Mouse (Mus musculus) neural tube, embryonic 11.5 days (tissue): ENCODE data around the gene Evpl. TPM values are rescaled to one million over a fixed set of nuclear protein-coding genes. Genes with fewer than 3 reads are reported as not detected.

Source experiments
- ATAC-seq: fragments of 200-750 bp; cut with Nextera tagmentation; 2 replicates; pipeline ENCODE4 v1.8.0; 2017; ENCODE audit warnings: moderate number of reproducible peaks, mild to moderate bottlenecking, moderate TSS enrichment, moderate library complexity; ENCODE audit not compliant: insufficient read depth, low FRiP score, low TSS enrichment
- DNase-seq: peaks from one replicate; pipeline ENCODE4 v3.0.0-alpha.2; 2015; ENCODE audit warnings: low spot score
- H3K27ac ChIP-seq: fragments of 300-500 bp; sonication (generic); 2 replicates; pipeline ENCODE4 v1.5.1; 2014; ENCODE audit warnings: low read depth, mild to moderate bottlenecking, low read length
- H3K27me3 ChIP-seq: fragments of 300-500 bp; sonication (generic); 2 replicates; pipeline ENCODE4 v1.6.1; 2014; ENCODE audit warnings: mild to moderate bottlenecking, low read length, mixed read lengths; ENCODE audit not compliant: control insufficient read depth, insufficient read depth
- H3K36me3 ChIP-seq: fragments of 300-500 bp; sonication (generic); 2 replicates; pipeline ENCODE4 v1.6.1; 2014; ENCODE audit warnings: mild to moderate bottlenecking, low read length, moderate library complexity, mixed read lengths; ENCODE audit not compliant: control insufficient read depth, insufficient read depth
- H3K4me1 ChIP-seq: fragments of 300-500 bp; sonication (generic); 2 replicates; pipeline ENCODE4 v1.6.1; 2014; ENCODE audit warnings: low read length, mixed read lengths; ENCODE audit not compliant: control insufficient read depth, insufficient read depth
- H3K4me2 ChIP-seq: fragments of 300-500 bp; sonication (generic); 2 replicates; pipeline ENCODE4 v1.6.1; 2014; ENCODE audit warnings: low read depth, mild to moderate bottlenecking, moderate library complexity
- H3K4me3 ChIP-seq: fragments of 300-500 bp; sonication (generic); 2 replicates; pipeline ENCODE4 v1.5.1; 2014; ENCODE audit warnings: low read depth, low read length
- H3K9ac ChIP-seq: fragments of 300-500 bp; sonication (generic); 2 replicates; pipeline ENCODE4 v1.6.1; 2014; ENCODE audit warnings: mild to moderate bottlenecking, low read length
- H3K9me3 ChIP-seq: fragments of 300-500 bp; sonication (generic); 2 replicates; pipeline ENCODE4 v1.6.1; 2016; ENCODE audit warnings: low read length; ENCODE audit not compliant: control insufficient read depth
- WGBS: fragments of 180-500 bp; shearing (Covaris S2); extraction: QIAGEN DNeasy Blood & Tissue Kit; methylation state at CpG from one replicate; pipeline ENCODE4 v1.1.7; 2014; 5-methylcytosine and 5-hydroxymethylcytosine counted together
- polyA plus RNA-seq: library from polyadenylated mRNA; unstranded; fragments of >200 nt; fragmentation: Nextera tagmentation; extraction: Ambion mirVana; gene quantifications from 2 replicates; pipeline ENCODE4 v1.2.1, GENCODE M21; 2014

The Evpl gene
- polyA plus RNA-seq, 1 experiment from 2014 or later: 0.90 TPM

GRCm38 (mm10) chr11:116265352-116265751 is 27.5 kb upstream of the Evpl start:
- DNase-seq (no peak), ATAC-seq (no peak)
- H3K27ac ChIP-seq: no peak overlapping the region
- no peak overlapping the region for H3K4me2 ChIP-seq
- H3K9me3 ChIP-seq: no peaks in the 10 kb centered on the region
- H3K4me3 ChIP-seq: no peak overlapping the region
- 93% methylated on average over 11 of the region's 11 CpGs for WGBS
- H3K4me1 ChIP-seq: no peaks in the 10 kb centered on the region
- H3K36me3 ChIP-seq: peaks cover 32% of the 10 kb centered on the region
- H3K9ac ChIP-seq: no peak overlapping the region
- H3K27me3 ChIP-seq: no peaks in the 10 kb centered on the region

GRCm38 (mm10) chr11:116260259-116260658 is 22.4 kb upstream of the Evpl start:
- H3K27ac ChIP-seq: no peak overlapping the region
- DNase-seq (no peak), ATAC-seq (no peak)
- H3K9me3 ChIP-seq: no peaks in the 10 kb centered on the region
- H3K27me3 ChIP-seq: no peaks in the 10 kb centered on the region
- no peak overlapping the region for H3K4me3 ChIP-seq
- H3K4me1 ChIP-seq: no peaks in the 10 kb centered on the region
- H3K4me2 ChIP-seq: no peak overlapping the region
- 86% methylated on average over 7 of the region's 7 CpGs for WGBS
- peaks cover 37% of the 10 kb centered on the region for H3K36me3 ChIP-seq
- H3K9ac ChIP-seq: no peak overlapping the region

GRCm38 (mm10) chr11:116259461-116259860 is 21.6 kb upstream of the Evpl start:
- Histone ChIP-seq H3K4me1 (no peaks in the 10 kb centered on the region), H3K4me2 (no peak overlapping the region), H3K9ac (no peak overlapping the region), H3K4me3 (no peak overlapping the region), H3K27me3 (no peaks in the 10 kb centered on the region), H3K9me3 (no peaks in the 10 kb centered on the region), H3K36me3 (peaks cover 37% of the 10 kb centered on the region), H3K27ac (no peak overlapping the region)
- DNase-seq (no peak), ATAC-seq (no peak)
- 90% methylated on average over 8 of the region's 8 CpGs for WGBS

- Histone ChIP-seq H3K9ac (no peak overlapping the region), H3K4me2 (no peak overlapping the region), H3K4me3 (no peak overlapping the region), H3K9me3 (no peaks in the 10 kb centered on the region), H3K27me3 (no peaks in the 10 kb centered on the region), H3K4me1 (no peaks in the 10 kb centered on the region), H3K36me3 (peaks cover 30% of the 10 kb centered on the region), H3K27ac (no peak overlapping the region)
- ATAC-seq (no peak), DNase-seq (no peak)
- WGBS: 88% methylated on average over 9 of the region's 9 CpGs
Observed at GRCm38 (mm10) chr11:116255982-116256675, 18.3 kb upstream of the Evpl start.

GRCm38 (mm10) chr11:116255090-116255981 is 17.5 kb upstream of the Evpl start:
- H3K27ac ChIP-seq: no peak overlapping the region
- no peaks in the 10 kb centered on the region for H3K27me3 ChIP-seq
- ATAC-seq (no peak), DNase-seq (no peak)
- no peak overlapping the region for H3K9ac ChIP-seq
- H3K4me1 ChIP-seq: no peaks in the 10 kb centered on the region
- no peak overlapping the region for H3K4me3 ChIP-seq
- H3K36me3 ChIP-seq: peaks cover 35% of the 10 kb centered on the region
- H3K4me2 ChIP-seq: no peak overlapping the region
- WGBS: 87% methylated on average over 22 of the region's 22 CpGs
- no peaks in the 10 kb centered on the region for H3K9me3 ChIP-seq

- Histone ChIP-seq H3K4me2 (no peak overlapping the region), H3K27me3 (no peaks in the 10 kb centered on the region), H3K27ac (no peak overlapping the region), H3K36me3 (peaks cover 38% of the 10 kb centered on the region), H3K9me3 (no peaks in the 10 kb centered on the region), H3K9ac (no peak overlapping the region), H3K4me3 (no peak overlapping the region), H3K4me1 (no peaks in the 10 kb centered on the region)
- 87% methylated on average over 9 of the region's 9 CpGs for WGBS
- DNase-seq: no peak
- ATAC-seq: no peak
Observed at GRCm38 (mm10) chr11:116254627-116255026, 16.8 kb upstream of the Evpl start.

- no peak overlapping the region for H3K4me3 ChIP-seq
- no peaks in the 10 kb centered on the region for H3K9me3 ChIP-seq
- H3K4me1 ChIP-seq: no peaks in the 10 kb centered on the region
- H3K36me3 ChIP-seq: peaks cover 37% of the 10 kb centered on the region
- no peak for ATAC-seq
- no peak overlapping the region for H3K9ac ChIP-seq
- 89% methylated on average over 3 of the region's 3 CpGs for WGBS
- no peak overlapping the region for H3K4me2 ChIP-seq
- no peaks in the 10 kb centered on the region for H3K27me3 ChIP-seq
- no peak overlapping the region for H3K27ac ChIP-seq
- no peak for DNase-seq
Observed at GRCm38 (mm10) chr11:116253076-116253600, 15.3 kb upstream of the Evpl start.

GRCm38 (mm10) chr11:116250898-116251297 is 13.0 kb upstream of the Evpl start:
- H3K4me2 ChIP-seq: no peak overlapping the region
- no peak for ATAC-seq
- no peak overlapping the region for H3K9ac ChIP-seq
- DNase-seq: no peak
- H3K27me3 ChIP-seq: no peaks in the 10 kb centered on the region
- peaks cover 41% of the 10 kb centered on the region for H3K36me3 ChIP-seq
- WGBS: 91% methylated on average over 8 of the region's 8 CpGs
- H3K4me3 ChIP-seq: no peak overlapping the region
- H3K27ac ChIP-seq: no peak overlapping the region
- no peaks in the 10 kb centered on the region for H3K4me1 ChIP-seq
- no peaks in the 10 kb centered on the region for H3K9me3 ChIP-seq
